Mouse (Mus musculus) myocyte (in vitro differentiated cells): ENCODE measurements around the gene Znrf2. TPM values are rescaled to one million over a fixed set of nuclear protein-coding genes. Genes with fewer than 3 reads are reported as not detected.

ENCODE experiments used
- H3K27me3 ChIP-seq: one replicate; pipeline ENCODE4 v1.6.1; 2011; ENCODE audit not compliant: control insufficient read depth, insufficient read depth, insufficient read length
- H3K36me3 ChIP-seq: one replicate; pipeline ENCODE4 v1.6.1; 2011; ENCODE audit not compliant: control insufficient read depth, insufficient read depth
- H3K4me2 ChIP-seq: one replicate; pipeline ENCODE4 v1.6.1; 2011; ENCODE audit warnings: low read depth, control low read depth
- H3K4me3 ChIP-seq: one replicate; pipeline ENCODE4 v1.5.1; 2011; ENCODE audit warnings: mild to moderate bottlenecking, control low read depth, moderate library complexity
- H3K79me2 ChIP-seq: one replicate; pipeline ENCODE4 v1.6.1; 2011; ENCODE audit not compliant: control insufficient read depth, insufficient read depth
- H3ac ChIP-seq: one replicate; pipeline ENCODE4 v1.6.1; 2011; ENCODE audit not compliant: control insufficient read depth, insufficient read length
- CEBPB ChIP-seq: IDR thresholded peaks from 2 replicates; pipeline ENCODE4 v1.6.1; 2011; ENCODE audit warnings: mild to moderate bottlenecking, moderate library complexity; ENCODE audit not compliant: poor library complexity, insufficient read depth, severe bottlenecking
- E2F4 ChIP-seq: IDR thresholded peaks from one replicate; pipeline ENCODE4 v1.6.1; 2011; ENCODE audit warnings: mild to moderate bottlenecking, control low read depth, moderate library complexity; ENCODE audit not compliant: insufficient read depth
- MAX ChIP-seq: IDR thresholded peaks from one replicate; pipeline ENCODE4 v1.6.1; 2011; ENCODE audit warnings: low read depth, mild to moderate bottlenecking, control low read depth
- MYOD1 ChIP-seq, 3 experiments: IDR thresholded peaks; one replicate each; pipeline ENCODE4 v1.6.1; 2011; ENCODE audit warnings: control low read depth in 2 of 3, low read depth in 2 of 3, mild to moderate bottlenecking in 2 of 3, moderate library complexity in 1 of 3; ENCODE audit not compliant: insufficient read length in 2 of 3, control insufficient read depth in 1 of 3
- MYOG ChIP-seq, 3 experiments: IDR thresholded peaks; one replicate each; pipeline ENCODE4 v1.6.1; 2011; ENCODE audit warnings: control low read depth in 2 of 3, low read depth in 2 of 3, mild to moderate bottlenecking in 2 of 3; ENCODE audit not compliant: insufficient read length in 2 of 3, control insufficient read depth in 1 of 3, insufficient read depth in 1 of 3
- POLR2A ChIP-seq: IDR thresholded peaks from one replicate; pipeline ENCODE4 v1.6.1; 2011; ENCODE audit warnings: low read depth, mild to moderate bottlenecking, control low read depth, moderate library complexity; ENCODE audit not compliant: insufficient read length
- POLR2AphosphoS2 ChIP-seq: IDR thresholded peaks from one replicate; pipeline ENCODE4 v1.6.1; 2011; ENCODE audit warnings: low read depth, control low read depth; ENCODE audit not compliant: insufficient read length
- REST ChIP-seq: IDR thresholded peaks from one replicate; pipeline ENCODE4 v1.6.1; 2011; ENCODE audit warnings: mild to moderate bottlenecking, control low read depth, moderate library complexity; ENCODE audit not compliant: insufficient read depth, insufficient read length
- SRF ChIP-seq: IDR thresholded peaks from one replicate; pipeline ENCODE4 v1.6.1; 2011; ENCODE audit warnings: low read depth; ENCODE audit not compliant: control insufficient read depth, insufficient read length
- TCF12 ChIP-seq: IDR thresholded peaks from one replicate; pipeline ENCODE4 v1.6.1; 2011; ENCODE audit warnings: mild to moderate bottlenecking, control low read depth; ENCODE audit not compliant: poor library complexity, insufficient read depth, severe bottlenecking
- TCF3 ChIP-seq: IDR thresholded peaks from one replicate; pipeline ENCODE4 v1.6.1; 2011; ENCODE audit warnings: low read depth, control low read depth; ENCODE audit not compliant: insufficient read length
- USF1 ChIP-seq: IDR thresholded peaks from one replicate; pipeline ENCODE4 v1.6.1; 2011; ENCODE audit warnings: low read depth, mild to moderate bottlenecking, control low read depth, moderate library complexity
- polyA plus RNA-seq: library from polyadenylated mRNA; unstranded; fragments of >200 nt; fragmentation: generic; extraction: Trizol; gene quantifications from one replicate; pipeline ENCODE4 v1.2.1, GENCODE M21; 2012; ENCODE audit warnings: missing spikeins

Gene Znrf2
- polyA plus RNA-seq, 1 experiment = 5.7 TPM

DNA sequence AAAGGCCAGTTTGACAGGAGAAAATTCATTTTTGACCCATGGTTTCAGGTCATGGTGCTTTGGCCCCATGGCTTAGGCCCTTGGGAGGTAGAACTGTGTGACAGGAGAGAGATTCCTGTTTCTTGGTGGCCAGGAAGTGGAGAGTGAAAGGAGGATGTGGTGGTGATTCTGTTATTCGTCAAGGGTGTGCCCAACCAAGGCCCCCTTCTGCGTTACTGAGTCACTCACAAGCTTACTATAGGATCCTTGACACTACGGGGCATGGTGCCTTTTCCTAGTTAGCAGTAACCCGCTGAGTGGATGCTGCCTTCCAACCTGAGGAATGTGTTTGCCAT, 50.7 kb downstream of the Znrf2 start:
- no peaks in the 10 kb centered on the region for H3K36me3 ChIP-seq
- no peak for TF ChIP-seq CEBPB
- TF ChIP-seq REST = no peak
- no peak overlapping the region for H3K4me3 ChIP-seq
- H3K79me2 ChIP-seq = peaks cover 3% of the 10 kb centered on the region
- no peaks in the 10 kb centered on the region for H3K27me3 ChIP-seq
- H3K4me2 ChIP-seq = peak overlapping the region; percentile 57
- H3ac ChIP-seq = no peak overlapping the region

GRCm38 (mm10) chr6:54873029-54873428, 56.3 kb downstream of the Znrf2 start:
- TF ChIP-seq MYOD1 (IDR thresholded peaks at IDR 0.05; ENCODE audit: control insufficient read depth in 1 of 3, insufficient read length in 2 of 3, low read depth in 2 of 3) = no peak
- no peak for TF ChIP-seq E2F4
- TF ChIP-seq CEBPB = no peak
- no peak for TF ChIP-seq REST
- TF ChIP-seq MYOG (IDR thresholded peaks at IDR 0.05; ENCODE audit: control insufficient read depth in 1 of 3, insufficient read depth in 1 of 3, insufficient read length in 2 of 3, low read depth in 2 of 3) = no peak
- Histone ChIP-seq H3K4me3 (no peak overlapping the region), H3K79me2 (no peaks in the 10 kb centered on the region), H3K27me3 (no peaks in the 10 kb centered on the region), H3ac (no peak overlapping the region), H3K4me2 (no peak overlapping the region), H3K36me3 (no peaks in the 10 kb centered on the region)

GRCm38 (mm10) chr6:54876782-54877181, 60.1 kb downstream of the Znrf2 start:
- Histone ChIP-seq H3K79me2 (no peaks in the 10 kb centered on the region), H3K27me3 (no peaks in the 10 kb centered on the region), H3K4me2 (no peak overlapping the region), H3ac (no peak overlapping the region), H3K4me3 (no peak overlapping the region), H3K36me3 (no peaks in the 10 kb centered on the region)
- TF ChIP-seq MYOG (IDR thresholded peaks at IDR 0.05; ENCODE audit: control insufficient read depth in 1 of 3, insufficient read depth in 1 of 3, insufficient read length in 2 of 3, low read depth in 2 of 3) (no peak), MYOD1 (IDR thresholded peaks at IDR 0.05; ENCODE audit: control insufficient read depth in 1 of 3, insufficient read length in 2 of 3, low read depth in 2 of 3) (no peak), REST (no peak), TCF12 (no peak), POLR2A (no peak), POLR2AphosphoS2 (no peak), SRF (no peak), USF1 (no peak), MAX (no peak)

- Histone ChIP-seq H3K4me2 (no peak overlapping the region), H3K79me2 (no peaks in the 10 kb centered on the region), H3ac (no peak overlapping the region), H3K27me3 (no peaks in the 10 kb centered on the region), H3K4me3 (no peak overlapping the region), H3K36me3 (no peaks in the 10 kb centered on the region)
- TF ChIP-seq CEBPB (no peak), MYOG (IDR thresholded peaks at IDR 0.05; ENCODE audit: control insufficient read depth in 1 of 3, insufficient read depth in 1 of 3, insufficient read length in 2 of 3, low read depth in 2 of 3) (no peak), MAX (no peak), POLR2A (no peak), MYOD1 (IDR thresholded peaks at IDR 0.05; ENCODE audit: control insufficient read depth in 1 of 3, insufficient read length in 2 of 3, low read depth in 2 of 3) (no peak), TCF12 (no peak), TCF3 (no peak), USF1 (no peak), REST (no peak), SRF (no peak), POLR2AphosphoS2 (no peak), E2F4 (no peak)
These were observed 60.9 kb downstream of the Znrf2 start for GRCm38 (mm10) chr6:54877651-54878050.

- no peaks in the 10 kb centered on the region for H3K36me3 ChIP-seq
- TF ChIP-seq E2F4 = no peak
- no peak overlapping the region for H3K4me3 ChIP-seq
- H3K4me2 ChIP-seq = no peak overlapping the region
- no peak overlapping the region for H3ac ChIP-seq
- H3K79me2 ChIP-seq = no peaks in the 10 kb centered on the region
- no peaks in the 10 kb centered on the region for H3K27me3 ChIP-seq
These were observed 61.8 kb downstream of the Znrf2 start for GRCm38 (mm10) chr6:54878546-54878945.

GRCm38 (mm10) chr6:54880086-54880485, 63.4 kb downstream of the Znrf2 start:
- Histone ChIP-seq H3K4me3 (no peak overlapping the region), H3K36me3 (no peaks in the 10 kb centered on the region), H3K27me3 (no peaks in the 10 kb centered on the region), H3K4me2 (no peak overlapping the region), H3ac (no peak overlapping the region), H3K79me2 (no peaks in the 10 kb centered on the region)
- no peak for TF ChIP-seq POLR2A
- no peak for TF ChIP-seq REST
- no peak for TF ChIP-seq USF1
- TF ChIP-seq MYOG (IDR thresholded peaks at IDR 0.05; ENCODE audit: control insufficient read depth in 1 of 3, insufficient read depth in 1 of 3, insufficient read length in 2 of 3, low read depth in 2 of 3) = no peak
- no peak for TF ChIP-seq TCF12
- no peak for TF ChIP-seq POLR2AphosphoS2
- no peak for TF ChIP-seq MAX
